Mouse (Mus musculus) brain, adult 2 months (tissue): ENCODE results near the gene Mavs.
"Not testable (repeated sequence)": the region's sequence is repeated elsewhere in the genome, so short reads cannot be mapped to it uniquely, and the experiment has no call there.

Source experiments
- DNase-seq: peaks from one replicate; pipeline ENCODE4 v3.0.0; 2011; ENCODE audit warnings: low read depth, low spot score

Mavs gene

GRCm38 (mm10) chr2:131211026-131211615 is 22.7 kb upstream of the Mavs start:
- DNase-seq = peak; percentile 70

- DNase-seq = no peak
These were observed 20.1 kb upstream of the Mavs start for GRCm38 (mm10) chr2:131213773-131214172.

GRCm38 (mm10) chr2:131215941-131216858 is 17.7 kb upstream of the Mavs start:
- no peak for DNase-seq

- DNase-seq = no peak
These were observed 13.8 kb upstream of the Mavs start for GRCm38 (mm10) chr2:131220030-131220429.

- DNase-seq = no peak
These were observed 11.9 kb upstream of the Mavs start for GRCm38 (mm10) chr2:131221853-131222515.

- DNase-seq = peak; percentile 22
These were observed 11.3 kb upstream of the Mavs start for GRCm38 (mm10) chr2:131222562-131222961.

- no peak for DNase-seq
These were observed 10.3 kb upstream of the Mavs start for GRCm38 (mm10) chr2:131223569-131223968.

- no peak for DNase-seq
These were observed 8.7 kb upstream of the Mavs start for GRCm38 (mm10) chr2:131225178-131225577.

- DNase-seq = not testable (repeated sequence)
These were observed 7.2 kb upstream of the Mavs start for GRCm38 (mm10) chr2:131226669-131227068.

- DNase-seq = no peak
These were observed 6.6 kb upstream of the Mavs start for GRCm38 (mm10) chr2:131227243-131227642.

GRCm38 (mm10) chr2:131232558-131232957 is 1.3 kb upstream of the Mavs start:
- no peak for DNase-seq

GRCm38 (mm10) chr2:131234127-131234650 is 326 bp downstream of the Mavs start:
- DNase-seq = no peak

- DNase-seq = no peak
These were observed 1.2 kb downstream of the Mavs start for GRCm38 (mm10) chr2:131234970-131235635.

- no peak for DNase-seq
These were observed 8.3 kb downstream of the Mavs start for GRCm38 (mm10) chr2:131242180-131242579.

GRCm38 (mm10) chr2:131242929-131243328 is 9.1 kb downstream of the Mavs start:
- no peak for DNase-seq

- DNase-seq = peak; percentile 70
These were observed 19.9 kb downstream of the Mavs start for GRCm38 (mm10) chr2:131253681-131254328.

- no peak for DNase-seq
These were observed 20.5 kb downstream of the Mavs start for GRCm38 (mm10) chr2:131254329-131254713.

GRCm38 (mm10) chr2:131255738-131256137 is 21.9 kb downstream of the Mavs start:
- no peak for DNase-seq

- DNase-seq = no peak
These were observed 24.8 kb downstream of the Mavs start for GRCm38 (mm10) chr2:131258693-131259092.

- peak; percentile 16 for DNase-seq
These were observed 26.9 kb downstream of the Mavs start for GRCm38 (mm10) chr2:131260544-131261307.
